12 mouse cellular contexts compared by ENCODE assay signal in genomic region chr2:119145199-119145598, GRCm38 (mm10). TPM values are rescaled to one million over a fixed set of nuclear protein-coding genes. Genes with fewer than 3 reads are reported as not detected.
DNase-seq lines count a peak whose midpoint lies in the region; ATAC-seq and TF ChIP-seq lines count a peak whose summit lies in the region.
"Had no signal": no experiment of that assay in that cellular context is flagged by ENCODE, and none has a peak within 500 bp of the region (broad histone marks: within the 10 kb centered on the region; RNA-seq: fewer than 3 reads in every experiment).

No protein-coding gene starts in this region.

- no peak overlapping the region for H3K4me3 ChIP-seq in lung, adult 2 months (replicated peaks; ENCODE audit: extremely low read depth, low read depth, low read length)
- H3K4me3 ChIP-seq: midbrain, embryonic 13.5 days had no signal

- 0 out of 2 replicates have a peak, but pooled peaks have one; percentile 22 for ATAC-seq in common myeloid progenitor, adult 5-6 weeks (replicated peaks; ENCODE audit: low read depth, poor library complexity, severe bottlenecking)
- ATAC-seq in megakaryocyte progenitor cell, adult 5-6 weeks (replicated peaks; ENCODE audit: poor library complexity), result peak; percentile 83
- ATAC-seq: midbrain, embryonic 13.5 days had no signal

- H3K4me1 ChIP-seq in lung, adult 2 months (ENCODE audit: control insufficient read depth, insufficient read depth, low read length), result no peaks in the 10 kb centered on the region
- H3K4me1 ChIP-seq: midbrain, embryonic 13.5 days had no signal

- DNase-seq in adrenal gland, postnatal 14 days, result peak; percentile 25
- DNase-seq in adrenal gland, adult 18-20 months (ENCODE audit: low spot score in 2 of 2), result no peak
- DNase-seq in lung, adult 2 months, result no peak
- DNase-seq in lung, postnatal 25 days (ENCODE audit: low spot score), result no peak
- DNase-seq in embryo, embryonic 9.5 days (ENCODE audit: extremely low spot score), result no peak
- DNase-seq in layer of hippocampus, postnatal 10 days (ENCODE audit: low spot score in 2 of 2), result no peak
- DNase-seq: right cerebral cortex, postnatal 25 days had no signal

- TF ChIP-seq POLR2A in lung, adult 2 months (IDR thresholded peaks at IDR 0.05; ENCODE audit: borderline replicate concordance, extremely low read depth, low read depth, low read length), result no peak

- WGBS in lung, adult 2 months, result 92% methylated on average over 2 of the region's 2 CpGs

- 0 out of 2 replicates have a peak, but pooled peaks have one; percentile 32 for TF ChIP-seq CTCF in lung, adult 2 months (IDR thresholded peaks at IDR 0.05; ENCODE audit: insufficient read depth, low read length)

RNA-seq across cellular contexts. Expression of gene Rmdn3, which starts 11.6 kb away (rescaled TPM):
- 71.5 and 85.1 TPM in 2 replicates for total RNA-seq in adrenal gland, postnatal 14 days (2021)
- total RNA-seq in adrenal gland, adult 18-20 months (2021), result 100 to 1,000 TPM in 1 of 2 experiments, 10 to 100 TPM in 1; 72.4 to 101 TPM
- 17.6 TPM in 2 replicates for polyA plus RNA-seq in lung, adult 2 months (2012; rRNA removed)
- total RNA-seq in common myeloid progenitor, adult 5-6 weeks (2017), result 38.4 and 44.1 TPM in 2 replicates
- total RNA-seq in megakaryocyte progenitor cell, adult 5-6 weeks (2015), result 19.5 and 21.0 TPM in 2 replicates
- total RNA-seq in megakaryocyte progenitor cell, adult 5-6 weeks (2017), result 39.8 and 44.2 TPM in 2 replicates
- 10 to 100 TPM; 43.0 to 51.9 TPM for total RNA-seq in layer of hippocampus, postnatal 10 days (2021)

RNA-seq across cellular contexts. Expression of gene Gchfr, which starts 22.4 kb away (rescaled TPM):
- total RNA-seq in adrenal gland, postnatal 14 days (2021), result 6.7 and 35.4 TPM in 2 replicates
- total RNA-seq in adrenal gland, adult 18-20 months (2021), result 10 to 100 TPM; 24.3 to 26.0 TPM
- 25.7 and 27.2 TPM in 2 replicates for polyA plus RNA-seq in lung, adult 2 months (2012; rRNA removed)
- total RNA-seq in common myeloid progenitor, adult 5-6 weeks (2017), result not detected in 2 replicates
- total RNA-seq in megakaryocyte progenitor cell, adult 5-6 weeks (2015), result 0.42 and 4.3 TPM in 2 replicates
- not detected in 2 replicates for total RNA-seq in megakaryocyte progenitor cell, adult 5-6 weeks (2017)
- total RNA-seq in layer of hippocampus, postnatal 10 days (2021), result under 1 TPM in 1 of 2 experiments, not detected in 1; 0.62 TPM

RNA-seq across cellular contexts. Expression of gene Gm14137, which starts 29.1 kb away (rescaled TPM):
- total RNA-seq in adrenal gland, postnatal 14 days (2021), result 0.23 and 0.26 TPM in 2 replicates
- under 1 TPM in 1 of 2 experiments, not detected in 1; 0.13 TPM for total RNA-seq in adrenal gland, adult 18-20 months (2021)
- 0.06 and 0.76 TPM in 2 replicates for polyA plus RNA-seq in lung, adult 2 months (2012; rRNA removed)
- not detected in 2 replicates for total RNA-seq in common myeloid progenitor, adult 5-6 weeks (2017)
- total RNA-seq in megakaryocyte progenitor cell, adult 5-6 weeks (2015), result not detected in 2 replicates
- not detected in 2 replicates for total RNA-seq in megakaryocyte progenitor cell, adult 5-6 weeks (2017)
- total RNA-seq in layer of hippocampus, postnatal 10 days (2021), result under 1 TPM in 1 of 2 experiments, not detected in 1; 0.13 TPM
- total RNA-seq: left cerebral cortex, adult 18-20 months had no signal
- polyA plus RNA-seq: urinary bladder, adult 2 months had no signal

RNA-seq across cellular contexts. Expression of gene Rad51, which starts 32.6 kb away (rescaled TPM):
- 7.8 and 8.7 TPM in 2 replicates for total RNA-seq in adrenal gland, postnatal 14 days (2021)
- under 1 TPM; 0.70 to 0.74 TPM for total RNA-seq in adrenal gland, adult 18-20 months (2021)
- polyA plus RNA-seq in lung, adult 2 months (2012; rRNA removed), result 0.76 and 1.4 TPM in 2 replicates
- 29.3 and 33.2 TPM in 2 replicates for total RNA-seq in common myeloid progenitor, adult 5-6 weeks (2017)
- total RNA-seq in megakaryocyte progenitor cell, adult 5-6 weeks (2015), result 35.8 and 37.2 TPM in 2 replicates
- 33.6 and 33.8 TPM in 2 replicates for total RNA-seq in megakaryocyte progenitor cell, adult 5-6 weeks (2017)
- total RNA-seq in layer of hippocampus, postnatal 10 days (2021), result 1 to 10 TPM; 3.7 to 4.2 TPM
